Mouse (Mus musculus): ENCODE measurements around the gene Ccdc171. TPM values are rescaled to one million over a fixed set of nuclear protein-coding genes. Genes with fewer than 3 reads are reported as not detected.
"Not testable (repeated sequence)": the region's sequence is repeated elsewhere in the genome, so short reads cannot be mapped to it uniquely, and the experiment has no call there.

Gene Ccdc171
- polyA plus RNA-seq, 1 experiment from 2014 or later, result 3.4 TPM

DNA sequence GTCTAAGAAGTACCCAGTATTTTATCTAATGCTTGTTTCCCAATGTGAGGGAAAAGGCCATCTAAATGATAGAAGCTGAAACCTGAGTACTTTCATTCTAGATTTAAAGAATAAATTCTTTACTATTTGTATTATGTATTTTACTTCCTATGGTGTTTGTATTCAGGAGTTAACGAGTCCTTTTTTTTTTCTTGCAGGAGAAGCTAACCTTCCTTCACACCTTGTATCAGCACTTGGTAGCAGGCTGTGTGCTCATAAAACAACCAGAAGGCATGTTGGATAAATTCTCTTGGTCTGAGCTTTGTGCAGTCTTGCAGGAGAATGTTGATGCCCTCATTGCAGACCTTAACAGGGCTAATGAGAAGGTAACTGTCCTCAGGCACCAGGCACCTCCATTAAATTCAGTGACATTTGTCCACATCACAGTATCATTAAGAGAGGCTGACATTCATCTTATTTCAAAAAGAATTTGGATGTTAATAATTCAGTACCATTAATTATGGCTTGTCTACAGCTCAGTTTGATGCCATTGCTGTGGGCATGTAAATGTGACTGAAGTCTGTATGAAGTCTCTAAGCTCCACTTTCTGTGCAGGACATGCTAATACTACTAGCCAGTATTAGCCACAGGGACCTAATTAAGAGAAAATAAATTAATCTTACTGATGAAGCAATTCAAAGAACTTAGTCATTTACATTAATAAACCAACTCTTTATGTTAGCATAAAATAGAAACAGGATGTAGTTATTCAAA, 136.3 kb downstream of the Ccdc171 start:
- H3K27me3 ChIP-seq, result no peaks in the 10 kb centered on the region
- H3K4me3 ChIP-seq, result no peak overlapping the region
- no peaks in the 10 kb centered on the region for H3K9me3 ChIP-seq
- H3K27ac ChIP-seq, result no peak overlapping the region
- no peak overlapping the region for H3K9ac ChIP-seq
- 60% methylated on average over 1 of the region's 1 CpGs for WGBS
- H3K4me2 ChIP-seq, result no peak overlapping the region
- H3K36me3 ChIP-seq, result no peaks in the 10 kb centered on the region
- H3K4me1 ChIP-seq, result peaks cover 6% of the 10 kb centered on the region; the same call in 1 of the 2 replicates
- no peak for ATAC-seq (ENCODE audit: insufficient number of reproducible peaks, low FRiP score, low TSS enrichment, low read depth)

GRCm38 (mm10) chr4:83662301-83662700, 137.0 kb downstream of the Ccdc171 start:
- ATAC-seq (ENCODE audit: insufficient number of reproducible peaks, low FRiP score, low TSS enrichment, low read depth), result no peak
- WGBS, result 69% methylated on average over 4 of the region's 4 CpGs
- peaks cover 3% of the 10 kb centered on the region; the same call in 1 of the 2 replicates for H3K4me1 ChIP-seq
- no peaks in the 10 kb centered on the region for H3K36me3 ChIP-seq
- H3K4me2 ChIP-seq, result no peak overlapping the region
- H3K27ac ChIP-seq, result no peak overlapping the region
- no peaks in the 10 kb centered on the region for H3K9me3 ChIP-seq
- H3K9ac ChIP-seq, result no peak overlapping the region
- H3K27me3 ChIP-seq, result no peaks in the 10 kb centered on the region
- no peak overlapping the region for H3K4me3 ChIP-seq

GRCm38 (mm10) chr4:83669552-83669951, 144.2 kb downstream of the Ccdc171 start:
- no peaks in the 10 kb centered on the region for H3K4me1 ChIP-seq
- H3K4me2 ChIP-seq, result no peak overlapping the region
- no peak overlapping the region for H3K9ac ChIP-seq
- no peak overlapping the region for H3K4me3 ChIP-seq
- no peak for ATAC-seq (ENCODE audit: insufficient number of reproducible peaks, low FRiP score, low TSS enrichment, low read depth)
- 65% methylated on average over 2 of the region's 2 CpGs for WGBS
- H3K27me3 ChIP-seq, result no peaks in the 10 kb centered on the region
- H3K27ac ChIP-seq, result no peak overlapping the region
- H3K36me3 ChIP-seq, result no peaks in the 10 kb centered on the region
- no peaks in the 10 kb centered on the region for H3K9me3 ChIP-seq

DNA sequence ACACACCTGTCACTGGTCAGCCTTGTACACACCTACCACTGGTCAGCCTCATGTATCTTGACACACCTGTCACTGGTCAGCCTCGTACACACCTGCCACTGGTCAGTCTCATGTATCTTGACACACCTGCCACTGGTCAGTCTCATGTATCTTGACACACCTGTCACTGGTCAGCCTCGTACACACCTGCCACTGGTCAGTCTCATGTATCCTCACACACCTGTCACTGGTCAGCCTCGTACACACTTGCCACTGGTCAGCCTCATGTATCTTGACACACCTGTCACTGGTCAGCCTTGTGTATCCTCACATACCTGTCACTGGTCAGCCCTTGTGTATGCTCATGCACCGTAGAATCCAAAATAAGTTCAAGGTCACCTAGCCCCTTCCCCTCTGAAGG, 150.0 kb downstream of the Ccdc171 start:
- not testable (repeated sequence) for H3K9ac ChIP-seq; H3K27ac ChIP-seq; H3K9me3 ChIP-seq; H3K4me2 ChIP-seq; H3K27me3 ChIP-seq; ATAC-seq (ENCODE audit: insufficient number of reproducible peaks, low FRiP score, low TSS enrichment, low read depth); H3K36me3 ChIP-seq; H3K4me1 ChIP-seq; H3K4me3 ChIP-seq
- WGBS, result 90% methylated on average over 4 of the region's 4 CpGs

- no peaks in the 10 kb centered on the region for H3K27me3 ChIP-seq
- 82% methylated on average over 4 of the region's 4 CpGs for WGBS
- no peak for ATAC-seq (ENCODE audit: insufficient number of reproducible peaks, low FRiP score, low TSS enrichment, low read depth)
- no peak overlapping the region for H3K4me2 ChIP-seq
- H3K4me1 ChIP-seq, result no peaks in the 10 kb centered on the region
- H3K4me3 ChIP-seq, result no peak overlapping the region
- no peaks in the 10 kb centered on the region for H3K36me3 ChIP-seq
- H3K9ac ChIP-seq, result no peak overlapping the region
- H3K27ac ChIP-seq, result no peak overlapping the region
- H3K9me3 ChIP-seq, result no peaks in the 10 kb centered on the region
Measured at GRCm38 (mm10) chr4:83676444-83676843, 151.1 kb downstream of the Ccdc171 start.

- Histone ChIP-seq H3K27me3 (no peaks in the 10 kb centered on the region), H3K4me1 (no peaks in the 10 kb centered on the region), H3K9ac (no peak overlapping the region), H3K4me3 (no peak overlapping the region), H3K4me2 (no peak overlapping the region), H3K27ac (no peak overlapping the region), H3K36me3 (no peaks in the 10 kb centered on the region), H3K9me3 (no peaks in the 10 kb centered on the region)
- no peak for ATAC-seq (ENCODE audit: insufficient number of reproducible peaks, low FRiP score, low TSS enrichment, low read depth)
- 93% methylated on average over 14 of the region's 14 CpGs for WGBS
Measured at GRCm38 (mm10) chr4:83681081-83681480, 155.7 kb downstream of the Ccdc171 start.

DNA sequence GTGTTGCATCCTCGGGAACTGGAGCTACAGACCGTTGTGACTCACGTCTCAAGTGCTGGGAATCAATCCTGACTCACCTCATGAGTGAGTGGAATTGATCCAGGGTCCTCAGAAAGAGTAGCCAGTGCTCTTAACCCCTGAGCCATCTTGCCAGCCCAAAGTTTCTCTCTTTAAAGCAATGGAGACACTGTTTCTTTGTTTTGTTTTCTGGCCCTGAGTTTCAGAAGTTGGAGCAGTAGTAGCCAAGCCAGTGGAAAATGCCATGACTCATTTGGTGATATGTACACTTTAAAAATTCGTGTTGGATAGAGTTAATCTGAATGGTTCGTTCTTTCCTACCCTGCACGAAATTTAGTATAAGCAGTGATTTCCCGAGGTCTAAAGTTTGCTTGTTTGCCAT, 157.5 kb downstream of the Ccdc171 start:
- Histone ChIP-seq H3K36me3 (no peaks in the 10 kb centered on the region), H3K4me1 (no peaks in the 10 kb centered on the region), H3K27ac (no peak overlapping the region), H3K9ac (no peak overlapping the region), H3K4me3 (no peak overlapping the region), H3K9me3 (no peaks in the 10 kb centered on the region), H3K27me3 (no peaks in the 10 kb centered on the region), H3K4me2 (no peak overlapping the region)
- no peak for ATAC-seq (ENCODE audit: insufficient number of reproducible peaks, low FRiP score, low TSS enrichment, low read depth)
- 88% methylated on average over 7 of the region's 7 CpGs for WGBS

DNA sequence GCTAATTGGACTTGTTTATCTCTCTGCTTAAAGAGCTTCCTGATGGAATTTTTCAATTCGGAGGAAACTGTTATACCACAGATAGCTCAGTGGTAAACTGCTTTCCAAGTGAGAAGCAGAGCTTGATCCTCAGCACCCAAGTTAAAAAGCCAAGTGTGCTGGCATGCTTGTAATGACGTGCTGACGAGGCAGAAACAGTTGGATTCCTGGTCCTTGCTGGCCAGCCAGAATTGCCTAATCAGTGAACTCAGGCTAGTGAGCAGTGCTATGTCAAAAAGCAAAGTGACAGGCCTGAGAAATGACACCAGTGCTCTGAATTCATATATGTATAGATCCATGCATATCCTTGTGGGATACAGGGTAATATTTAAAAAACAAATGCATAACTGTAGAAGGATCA, 174.8 kb downstream of the Ccdc171 start:
- Histone ChIP-seq H3K9me3 (no peaks in the 10 kb centered on the region), H3K27ac (no peak overlapping the region), H3K4me1 (no peaks in the 10 kb centered on the region), H3K9ac (no peak overlapping the region), H3K4me2 (no peak overlapping the region), H3K27me3 (no peaks in the 10 kb centered on the region), H3K4me3 (no peak overlapping the region), H3K36me3 (no peaks in the 10 kb centered on the region)
- WGBS, result 51% methylated on average over 3 of the region's 3 CpGs
- ATAC-seq (ENCODE audit: insufficient number of reproducible peaks, low FRiP score, low TSS enrichment, low read depth), result no peak

GRCm38 (mm10) chr4:83716996-83717395, 191.7 kb downstream of the Ccdc171 start:
- Histone ChIP-seq H3K27ac (no peak overlapping the region), H3K4me2 (no peak overlapping the region), H3K4me3 (no peak overlapping the region), H3K9ac (no peak overlapping the region), H3K4me1 (no peaks in the 10 kb centered on the region), H3K36me3 (no peaks in the 10 kb centered on the region), H3K27me3 (no peaks in the 10 kb centered on the region), H3K9me3 (no peaks in the 10 kb centered on the region)
- 62% methylated on average over 1 of the region's 1 CpGs for WGBS
- no peak for ATAC-seq (ENCODE audit: insufficient number of reproducible peaks, low FRiP score, low TSS enrichment, low read depth)

DNA sequence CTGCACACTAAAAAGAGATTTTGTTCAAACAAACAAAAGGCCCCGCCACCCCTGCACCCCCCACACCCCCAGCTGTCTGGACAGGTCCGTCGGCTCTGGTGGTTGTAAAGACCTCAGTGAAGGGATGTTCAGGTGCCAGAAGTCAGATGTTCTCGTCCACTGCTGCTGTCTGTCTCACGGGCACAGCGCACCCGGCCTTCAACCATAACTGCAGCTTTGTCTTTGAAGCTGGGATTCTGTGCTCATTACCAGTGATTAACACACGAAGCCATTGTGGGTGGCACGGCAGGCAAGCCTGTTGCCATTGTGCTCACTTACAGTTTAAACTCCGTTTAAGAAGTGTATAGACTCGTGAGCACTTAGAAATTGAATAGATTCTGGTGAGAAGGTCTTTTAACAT, 194.5 kb downstream of the Ccdc171 start:
- no peak overlapping the region for H3K9ac ChIP-seq
- ATAC-seq (ENCODE audit: insufficient number of reproducible peaks, low FRiP score, low TSS enrichment, low read depth), result no peak
- WGBS, result 42% methylated on average over 11 of the region's 11 CpGs

DNA sequence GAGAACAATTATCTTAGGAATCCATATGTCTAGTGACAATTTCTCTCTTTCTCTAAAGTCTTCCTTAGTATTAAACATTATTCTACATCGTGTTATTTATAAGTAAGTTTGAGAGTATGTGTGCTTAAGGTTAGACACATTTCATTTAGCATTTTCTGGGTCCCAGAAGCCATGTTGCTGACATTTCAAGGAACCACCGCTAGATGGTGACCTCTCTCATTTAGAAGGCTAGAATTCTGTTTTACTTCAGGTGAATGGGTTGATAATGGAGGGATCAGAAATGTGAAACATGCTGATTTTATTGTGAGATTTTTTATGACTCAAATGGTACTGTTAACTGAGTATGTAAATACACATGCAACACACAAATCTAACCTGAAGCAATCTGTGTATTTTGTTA, 199.8 kb downstream of the Ccdc171 start:
- Histone ChIP-seq H3K27ac (no peak overlapping the region), H3K4me2 (no peak overlapping the region), H3K36me3 (no peaks in the 10 kb centered on the region), H3K9me3 (no peaks in the 10 kb centered on the region), H3K4me3 (no peak overlapping the region), H3K27me3 (no peaks in the 10 kb centered on the region), H3K4me1 (no peaks in the 10 kb centered on the region), H3K9ac (no peak overlapping the region)
- WGBS, result 9% methylated on average over 2 of the region's 2 CpGs
- ATAC-seq (ENCODE audit: insufficient number of reproducible peaks, low FRiP score, low TSS enrichment, low read depth), result no peak

More for the DNA sequence above, 194.5 kb downstream of the Ccdc171 start:
- Histone ChIP-seq H3K9me3 (no peaks in the 10 kb centered on the region), H3K27me3 (no peaks in the 10 kb centered on the region), H3K4me3 (no peak overlapping the region), H3K4me1 (no peaks in the 10 kb centered on the region), H3K4me2 (no peak overlapping the region), H3K36me3 (no peaks in the 10 kb centered on the region), H3K27ac (no peak overlapping the region)

GRCm38 (mm10) chr4:83739137-83739890, 214.0 kb downstream of the Ccdc171 start:
- H3K4me1 ChIP-seq, result no peaks in the 10 kb centered on the region
- 58% methylated on average over 9 of the region's 9 CpGs for WGBS
- H3K27ac ChIP-seq, result no peak overlapping the region
- no peak overlapping the region for H3K4me3 ChIP-seq
- H3K27me3 ChIP-seq, result no peaks in the 10 kb centered on the region
- no peak for ATAC-seq (ENCODE audit: insufficient number of reproducible peaks, low FRiP score, low TSS enrichment, low read depth)
- H3K9me3 ChIP-seq, result no peaks in the 10 kb centered on the region
- no peaks in the 10 kb centered on the region for H3K36me3 ChIP-seq
- H3K4me2 ChIP-seq, result no peak overlapping the region
- no peak overlapping the region for H3K9ac ChIP-seq

Measured in limb, embryonic 15.5 days (tissue).